Mouse (Mus musculus) right cerebral cortex, adult 18-20 months (tissue): ENCODE data around the gene Nrip1.

Source experiments
- DNase-seq: peaks from one replicate; pipeline ENCODE4 v3.0.0; 2022; ENCODE audit warnings: mixed read lengths

The Nrip1 gene

DNA sequence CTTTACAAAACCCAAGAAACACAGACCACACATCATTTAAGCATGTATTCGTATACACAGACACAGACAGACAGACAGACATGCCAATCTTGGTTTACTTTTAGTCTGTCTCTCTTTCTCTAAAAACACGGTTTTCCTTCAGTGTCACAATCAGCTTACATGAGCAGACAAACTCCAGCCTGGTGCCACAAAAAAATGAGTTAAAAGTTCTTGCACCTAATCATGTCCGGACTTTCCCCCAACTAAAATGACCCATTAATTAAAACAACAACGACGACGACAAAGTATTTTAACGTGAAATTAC lies 2.1 kb downstream of the Nrip1 start:
- no peak for DNase-seq

DNA sequence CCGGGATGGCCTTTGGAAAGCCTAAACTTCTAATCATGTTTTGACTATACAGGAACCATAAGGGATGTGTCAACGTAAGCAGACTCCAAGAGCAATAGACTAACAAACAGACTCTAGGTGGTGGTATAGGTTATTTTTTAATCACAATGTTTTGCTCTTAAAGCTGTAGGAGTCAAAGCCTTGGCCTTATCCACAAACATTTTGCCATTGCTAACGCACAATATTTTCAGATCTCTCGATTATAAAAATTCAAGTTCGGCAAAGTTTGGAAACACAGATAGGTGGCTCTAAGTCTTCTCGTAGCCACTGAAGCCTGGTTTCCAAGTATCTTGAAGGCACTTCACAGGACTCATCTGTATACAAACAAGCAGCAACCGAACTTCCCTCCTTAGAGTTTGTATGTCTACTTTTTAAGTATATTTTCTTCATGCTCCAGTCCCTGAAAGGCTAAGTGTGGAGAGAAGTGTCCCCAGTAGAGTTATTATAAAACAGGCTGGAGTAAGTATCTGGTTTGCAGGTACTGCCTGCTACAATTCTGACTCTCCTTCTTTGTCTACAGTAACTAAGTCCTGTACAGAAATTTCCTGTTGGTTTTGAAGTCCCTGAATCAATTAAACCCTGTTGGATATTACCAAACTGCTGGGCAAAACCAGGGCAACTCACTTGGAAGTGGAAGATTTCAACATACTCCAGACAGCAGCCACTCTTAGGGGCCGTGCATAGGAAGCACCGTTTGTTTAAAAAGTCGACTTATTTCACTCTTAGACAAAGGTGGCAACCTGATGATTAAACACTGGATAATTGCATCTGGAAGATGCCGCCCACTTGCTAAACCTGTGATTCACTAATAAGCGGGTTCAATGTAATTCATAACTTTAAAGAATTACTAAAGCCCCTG lies 2.7 kb downstream of the Nrip1 start:
- DNase-seq = no peak

DNA sequence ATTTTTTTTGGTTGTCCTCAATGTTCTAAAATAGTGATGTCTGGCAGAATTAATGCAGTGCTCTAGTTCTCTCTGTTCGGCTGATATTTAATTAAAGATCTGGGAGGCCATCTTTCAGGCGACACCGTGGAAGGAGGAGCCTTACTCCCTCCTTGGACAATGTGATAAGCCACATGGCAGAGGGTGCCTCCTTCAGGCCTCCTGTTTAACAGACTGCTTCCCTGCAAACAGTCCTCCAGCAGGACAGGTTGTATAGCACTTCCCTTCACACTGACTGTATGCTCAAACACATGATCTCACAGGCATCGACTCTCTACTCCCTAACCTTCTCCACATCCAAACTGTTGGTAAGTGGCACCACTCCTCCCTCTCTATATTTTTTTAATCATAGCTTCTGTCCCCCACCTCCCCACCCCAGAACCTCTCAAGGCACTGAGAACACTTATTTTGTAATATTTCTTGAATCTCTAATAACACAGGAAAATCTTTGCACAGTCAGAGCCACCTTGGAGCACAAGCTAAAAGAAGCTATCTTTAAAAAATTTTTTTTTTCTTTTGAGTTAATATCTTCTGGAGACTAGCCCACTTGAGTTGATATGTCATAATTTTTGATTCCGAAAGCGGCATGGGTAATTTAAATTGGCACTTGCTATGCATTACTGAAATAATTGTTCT lies 3.4 kb downstream of the Nrip1 start:
- DNase-seq = no peak

DNA sequence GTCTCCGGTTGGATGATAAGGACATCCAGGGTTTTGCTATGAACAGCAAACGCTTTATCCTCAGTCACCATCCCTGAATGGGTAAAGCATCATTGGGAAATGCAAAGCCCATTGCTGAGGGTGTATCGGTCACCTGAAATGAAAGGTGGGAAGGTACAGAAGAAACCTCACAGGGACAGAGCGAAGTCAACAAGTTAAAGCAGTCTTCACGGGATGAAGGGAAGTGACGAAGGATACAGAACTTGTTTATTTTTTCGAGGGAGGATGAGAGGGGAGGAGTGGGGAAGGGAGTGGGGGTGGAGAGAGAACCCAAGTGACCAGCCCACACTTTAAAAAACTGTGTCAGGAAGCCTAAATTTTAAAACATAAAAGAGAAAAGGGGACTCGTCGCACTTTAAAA lies 4.4 kb downstream of the Nrip1 start:
- DNase-seq = no peak

DNA sequence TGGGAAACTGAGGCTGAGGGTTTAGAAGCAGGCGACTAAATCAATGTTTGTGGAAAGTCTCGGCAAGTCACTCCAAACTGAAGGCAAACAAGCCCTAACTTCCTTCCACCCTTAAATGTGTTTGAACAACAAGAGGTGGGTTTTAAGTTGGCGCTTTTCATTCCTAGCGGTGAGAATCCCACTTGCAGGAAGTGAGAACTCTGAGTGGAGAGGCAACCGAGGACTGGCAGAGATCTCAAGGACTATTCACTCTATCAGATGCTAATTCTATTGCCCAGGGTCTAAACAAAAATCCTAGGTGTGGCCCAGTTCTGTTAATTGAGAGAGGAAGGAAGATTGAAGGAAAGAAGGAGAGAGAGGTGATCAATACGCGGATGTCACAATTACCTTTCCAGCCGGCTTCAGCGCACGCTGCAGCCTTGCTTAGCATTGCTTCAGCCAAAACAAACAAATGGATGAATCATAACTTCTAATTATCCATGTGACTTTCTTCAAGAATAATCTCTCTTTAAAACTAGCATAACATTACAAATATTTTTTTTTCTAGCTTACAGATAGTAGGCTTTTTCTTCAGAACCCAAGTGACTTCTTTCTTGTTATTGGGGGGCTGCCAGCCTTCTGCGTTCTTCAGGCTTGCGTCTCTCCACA lies 6.2 kb downstream of the Nrip1 start:
- DNase-seq = no peak

DNA sequence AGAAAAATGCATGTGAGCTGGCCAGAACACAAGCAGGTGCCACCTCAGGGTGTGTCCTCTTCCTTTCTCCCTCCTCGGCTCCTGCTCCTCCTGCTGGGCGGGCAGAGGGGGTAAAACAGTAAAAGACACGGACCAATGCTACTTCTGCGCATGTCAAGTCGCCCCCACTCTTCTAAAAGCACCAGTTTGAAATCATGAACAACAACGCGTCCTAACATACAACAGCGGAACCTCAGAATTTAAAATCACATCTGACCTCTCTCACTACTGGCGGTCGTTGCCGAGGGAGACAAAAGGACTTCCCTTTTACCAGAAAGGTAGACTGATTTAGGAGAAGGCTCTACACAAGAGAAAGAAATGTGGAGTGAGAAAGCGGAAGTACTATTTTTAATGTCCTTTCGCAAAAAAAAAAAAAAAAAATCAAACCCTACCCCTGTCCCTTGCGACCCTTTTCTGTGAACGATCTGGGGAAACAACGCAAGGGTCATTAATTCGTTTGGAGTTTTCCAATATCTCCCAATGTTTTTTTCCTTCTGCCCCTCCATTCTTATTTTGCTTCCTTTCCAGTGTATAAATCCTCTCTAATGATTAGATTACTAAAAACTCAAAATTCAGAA lies 7.7 kb downstream of the Nrip1 start:
- DNase-seq = no peak

DNA sequence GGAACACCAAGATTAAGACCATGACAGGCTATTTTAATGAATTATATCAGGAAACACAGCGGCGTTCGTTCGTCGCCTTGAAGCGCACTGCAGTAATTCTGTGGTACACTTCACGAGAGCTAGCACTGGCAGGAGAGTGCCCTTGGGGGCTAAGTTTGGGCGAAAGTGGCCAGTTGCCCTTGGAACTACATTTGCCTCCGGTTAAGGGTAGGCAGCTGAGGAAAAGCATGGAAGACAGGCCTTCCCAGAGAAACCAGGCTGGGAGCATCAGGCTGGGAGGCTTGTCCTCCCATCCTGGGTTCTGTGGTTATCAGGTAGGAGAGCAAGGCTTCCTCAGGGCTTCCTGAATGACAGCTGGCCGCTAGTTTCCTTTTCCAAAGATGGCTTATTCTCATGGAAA lies 8.4 kb downstream of the Nrip1 start:
- DNase-seq = no peak

DNA sequence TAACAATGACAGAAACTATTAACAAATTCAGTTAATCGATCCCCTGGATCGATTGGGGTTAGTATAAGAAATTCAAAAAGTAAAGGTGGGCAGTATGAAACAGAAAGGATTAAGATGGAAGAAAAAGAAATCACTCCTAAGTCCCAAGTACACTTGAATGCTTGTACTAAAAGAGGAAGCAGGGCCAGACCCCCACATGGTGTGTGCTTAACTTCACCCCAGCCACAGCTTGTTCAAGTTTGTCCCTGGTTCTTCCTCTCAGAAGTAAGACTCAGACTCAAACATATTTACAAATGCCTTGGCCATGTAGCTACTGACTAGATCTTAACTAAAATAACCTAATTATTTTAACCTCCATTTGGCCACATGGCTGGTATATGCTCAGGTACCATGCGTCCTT lies 10.0 kb downstream of the Nrip1 start:
- no peak for DNase-seq

DNA sequence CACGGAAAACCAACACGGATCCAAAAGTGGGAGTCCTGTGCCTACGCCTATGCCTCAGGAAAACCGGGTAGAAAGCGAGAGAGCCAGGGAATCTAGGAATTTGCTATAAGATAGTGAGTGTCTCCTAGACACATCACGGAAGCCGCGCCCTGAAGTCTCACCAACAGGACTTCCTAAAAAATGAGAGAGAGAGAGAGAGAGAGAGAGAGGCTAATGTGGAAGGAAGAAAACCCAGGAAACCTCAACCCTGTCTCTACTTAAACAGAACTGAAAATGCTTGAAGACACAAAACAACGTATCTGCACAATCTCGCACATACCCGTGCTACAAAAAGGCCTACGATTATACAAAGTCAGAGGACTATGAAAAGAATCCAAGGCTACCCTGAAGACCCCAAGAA lies 10.6 kb downstream of the Nrip1 start:
- DNase-seq = no peak

DNA sequence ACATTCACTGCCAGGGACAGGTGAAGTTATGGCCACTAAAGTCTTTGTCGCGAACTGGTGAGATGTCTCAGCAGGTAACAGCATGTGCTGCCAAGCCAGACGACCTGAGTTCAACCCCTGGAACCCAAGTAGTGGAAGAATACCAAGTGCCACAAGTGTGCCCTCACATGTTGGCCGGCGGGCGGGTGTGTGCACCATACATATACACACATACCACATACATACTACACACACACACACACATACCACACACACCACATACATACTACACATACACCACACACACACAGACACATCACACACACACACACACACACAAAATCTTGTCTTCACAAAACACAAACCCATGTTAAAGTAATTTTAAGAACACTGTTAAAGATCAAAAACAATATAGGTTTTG lies 13.2 kb downstream of the Nrip1 start:
- DNase-seq = no peak

DNA sequence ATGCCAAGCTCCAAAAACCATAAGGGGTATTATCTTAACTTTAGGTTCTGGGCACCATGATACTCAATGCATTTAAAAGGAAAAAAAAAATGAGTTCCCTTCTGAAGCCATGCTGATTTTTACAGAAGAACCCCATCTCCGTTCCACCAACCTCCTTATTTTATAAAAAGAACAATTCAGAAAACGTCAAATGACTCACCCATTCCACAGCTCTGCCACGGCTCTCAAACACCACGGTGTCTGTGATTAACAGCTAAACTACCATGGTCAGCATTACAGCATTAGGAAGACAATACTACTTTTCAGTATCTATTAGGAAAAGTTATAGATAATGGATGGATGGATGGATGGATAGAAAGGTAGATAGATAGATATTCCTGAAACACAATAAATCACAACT lies 14.9 kb downstream of the Nrip1 start:
- DNase-seq = no peak

DNA sequence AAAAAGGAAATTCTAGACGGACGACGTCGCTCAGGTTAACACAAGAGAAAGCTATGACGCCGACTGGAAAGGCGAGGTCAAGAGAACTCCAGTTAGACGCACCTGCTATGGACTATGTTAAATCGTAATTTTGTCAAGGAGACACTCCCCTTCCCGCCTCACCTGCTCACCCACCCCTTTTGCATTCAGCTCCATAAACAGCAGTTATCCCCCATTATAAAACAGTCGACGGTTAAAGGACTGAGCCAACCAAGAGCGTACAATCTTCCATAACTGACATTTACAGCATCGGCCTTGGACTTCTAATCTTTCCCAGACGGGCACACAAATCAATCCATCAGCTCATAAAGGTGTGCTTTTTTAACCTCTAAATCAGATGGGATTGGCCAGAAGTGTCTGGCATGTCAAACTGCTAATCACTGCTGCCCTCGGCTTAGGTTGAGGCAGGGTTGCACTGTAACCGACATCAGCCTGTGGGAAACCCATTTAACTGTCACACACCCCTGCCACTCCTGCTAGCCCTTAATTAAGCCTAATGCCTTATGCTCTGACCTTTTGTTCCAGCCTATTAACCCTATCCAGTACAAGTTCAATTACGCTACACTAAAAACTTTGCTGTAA lies 15.4 kb downstream of the Nrip1 start:
- no peak for DNase-seq

DNA sequence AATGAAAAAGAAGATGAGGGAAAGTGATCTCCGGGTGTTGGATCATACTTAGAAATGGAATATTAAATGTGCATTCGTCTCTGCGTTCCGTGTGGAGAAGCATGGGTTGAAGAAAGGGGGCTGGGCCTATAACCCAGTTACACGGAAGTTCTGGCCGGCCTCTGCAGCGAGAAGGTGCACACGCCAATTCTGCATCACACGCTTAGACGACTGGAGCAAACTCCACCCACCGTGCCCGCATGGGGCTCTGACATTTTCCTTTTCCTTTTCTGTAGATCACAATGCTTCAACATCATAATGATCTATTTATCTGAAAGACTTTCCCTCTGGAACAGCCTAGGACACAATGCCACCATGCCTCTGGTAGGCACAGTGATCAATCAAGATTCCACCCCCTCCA lies 16.5 kb downstream of the Nrip1 start:
- no peak for DNase-seq

DNA sequence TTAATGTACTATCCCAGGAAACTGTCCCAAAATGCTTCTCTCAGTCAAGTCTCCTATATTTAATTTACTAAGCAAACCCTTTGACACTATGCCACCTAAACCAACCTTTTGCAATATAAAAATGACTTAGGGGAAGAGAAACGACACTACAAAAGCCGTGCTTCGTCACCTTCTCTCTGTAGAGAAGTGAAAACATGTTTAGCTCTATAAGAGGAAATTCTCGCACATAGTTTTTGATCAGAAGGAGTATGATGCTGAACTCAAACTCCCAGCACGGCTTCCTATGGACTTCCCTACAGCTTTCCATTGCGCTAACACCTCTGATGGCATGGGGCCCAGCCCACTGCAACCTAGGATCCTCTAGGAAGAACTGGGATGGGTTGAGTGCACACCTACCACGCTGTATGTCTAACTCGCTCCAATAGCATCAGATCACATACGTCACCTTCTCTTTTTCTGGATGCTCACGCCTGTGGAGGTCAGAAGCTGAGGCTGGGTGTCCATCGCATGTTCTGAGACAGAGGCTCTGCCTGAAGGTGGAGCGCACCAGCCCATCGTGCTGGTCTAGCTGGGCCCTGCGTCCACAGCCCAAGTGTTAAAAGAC lies 17.6 kb downstream of the Nrip1 start:
- DNase-seq = no peak

DNA sequence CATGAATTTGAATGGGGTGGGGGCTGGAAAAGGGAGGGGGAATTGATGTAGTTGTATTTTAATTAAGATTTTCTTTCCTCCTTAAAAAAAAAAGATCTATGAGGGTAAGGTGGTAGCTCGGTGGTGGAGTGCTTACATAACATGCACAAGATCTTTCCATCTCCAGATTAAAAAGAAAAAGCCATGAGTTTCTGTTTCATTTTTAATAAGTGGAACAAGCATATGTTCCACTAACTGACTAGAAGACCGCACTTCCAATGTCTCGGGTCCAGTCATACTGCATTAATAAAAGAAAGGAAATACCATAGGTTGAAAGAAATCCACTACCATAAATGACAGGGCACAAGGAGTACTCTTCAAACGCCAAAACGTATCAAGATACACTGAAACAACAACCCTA lies 18.4 kb downstream of the Nrip1 start:
- DNase-seq = no peak

DNA sequence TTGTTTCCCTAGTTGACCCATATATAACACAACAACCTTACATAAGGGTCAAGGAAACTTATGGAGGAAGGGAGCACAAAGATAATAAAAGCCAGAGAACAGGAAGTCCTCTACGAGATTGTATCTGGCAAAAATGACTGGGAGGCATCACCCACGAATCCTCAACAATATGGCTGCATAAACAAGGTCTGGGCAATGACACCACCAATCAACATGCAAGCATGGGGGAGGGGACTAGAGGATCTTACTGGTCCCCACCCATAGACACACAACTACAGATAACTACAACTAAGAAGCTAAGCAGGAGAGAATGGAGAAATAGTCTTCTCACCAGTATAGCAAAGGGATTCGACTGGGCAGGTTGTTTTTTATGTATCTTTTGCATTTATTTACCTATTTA lies 18.8 kb downstream of the Nrip1 start:
- no peak for DNase-seq

DNA sequence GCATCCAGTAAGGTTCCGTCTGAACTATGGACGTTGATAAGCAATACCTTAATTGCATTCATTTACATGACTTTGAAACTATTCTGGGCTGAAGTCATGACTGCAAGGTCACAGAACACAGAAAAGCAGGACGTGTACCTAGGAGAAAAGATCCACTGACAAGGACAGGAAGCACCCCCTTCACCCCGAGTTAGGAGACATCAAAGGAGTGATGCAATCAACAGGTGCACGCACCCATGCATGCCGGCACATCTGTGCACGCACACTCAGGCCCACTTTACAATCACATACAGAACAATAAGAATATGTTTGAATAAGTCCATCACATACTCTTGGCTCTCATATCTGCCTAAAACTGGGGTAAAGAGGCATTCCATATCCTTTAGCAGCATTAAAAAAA lies 19.3 kb downstream of the Nrip1 start:
- no peak for DNase-seq

DNA sequence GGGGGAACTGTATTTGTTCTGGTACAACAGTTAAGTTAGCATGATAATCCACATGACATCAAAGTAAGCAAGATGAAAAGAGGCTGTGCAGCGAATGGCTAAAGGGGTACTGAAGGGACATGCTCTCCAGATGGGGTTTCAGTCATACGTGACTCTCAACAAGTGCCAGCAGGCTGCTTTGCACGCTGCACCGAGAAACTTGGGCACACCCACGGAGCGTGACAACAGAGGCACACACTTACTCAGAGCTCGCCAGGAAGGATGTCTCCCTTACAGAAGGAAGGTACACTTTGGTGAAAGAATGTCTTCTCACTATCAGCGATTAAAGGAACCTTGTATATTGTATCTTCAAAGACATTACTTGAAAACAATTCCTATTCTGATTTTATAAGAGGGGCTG lies 22.7 kb downstream of the Nrip1 start:
- DNase-seq = no peak

DNA sequence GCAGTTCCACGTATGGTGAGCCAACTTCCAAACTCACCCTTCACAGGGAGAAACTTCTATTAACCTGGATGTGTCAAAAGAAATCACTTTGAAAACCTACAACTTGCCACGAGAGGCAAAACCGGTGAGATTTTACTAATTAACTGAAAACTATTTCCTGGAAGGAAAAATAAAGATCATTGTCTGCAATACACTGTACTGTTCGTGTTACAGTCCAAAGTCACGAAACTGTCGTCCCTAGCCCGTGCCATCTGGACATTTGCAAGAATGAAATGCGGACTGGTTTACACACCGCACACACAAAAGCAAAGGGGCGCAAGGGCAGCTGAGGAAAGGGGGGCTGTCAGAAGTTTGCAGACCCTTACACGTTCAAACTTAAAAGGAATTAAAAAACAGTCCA lies 24.6 kb downstream of the Nrip1 start:
- DNase-seq = no peak

DNA sequence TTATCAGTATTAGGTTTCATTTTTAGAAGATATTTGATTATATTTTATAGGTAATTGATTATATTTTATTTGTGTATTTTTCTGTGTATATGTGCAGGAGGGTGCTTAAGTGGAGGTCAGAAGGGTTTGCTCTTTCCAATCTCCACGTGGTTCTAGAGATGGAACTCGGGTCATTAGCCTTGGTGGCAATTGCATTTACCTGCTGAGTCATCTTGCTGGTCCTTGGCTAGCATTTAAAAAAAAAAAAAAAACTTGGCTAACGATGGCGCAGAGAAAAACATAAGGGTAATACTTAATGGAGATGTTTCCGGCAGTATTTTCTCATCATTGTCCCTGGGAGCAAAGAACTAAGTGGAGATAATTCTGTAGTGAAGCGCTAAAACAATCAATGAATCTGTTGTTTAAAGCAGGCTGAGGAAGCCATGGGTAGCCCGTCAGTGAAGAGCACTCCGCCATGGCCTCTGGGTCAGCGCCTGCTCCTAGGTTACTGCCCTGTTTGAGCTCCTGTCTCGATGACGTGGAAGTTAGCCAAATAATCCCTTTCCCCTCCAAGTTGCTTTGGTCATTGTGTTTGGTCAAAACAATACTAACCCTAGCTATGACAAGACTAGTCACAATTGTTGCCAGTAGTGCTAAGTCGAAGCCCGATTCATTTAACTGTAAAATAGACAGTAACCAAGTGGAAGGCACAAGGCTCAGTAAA lies 25.8 kb downstream of the Nrip1 start:
- no peak for DNase-seq

DNA sequence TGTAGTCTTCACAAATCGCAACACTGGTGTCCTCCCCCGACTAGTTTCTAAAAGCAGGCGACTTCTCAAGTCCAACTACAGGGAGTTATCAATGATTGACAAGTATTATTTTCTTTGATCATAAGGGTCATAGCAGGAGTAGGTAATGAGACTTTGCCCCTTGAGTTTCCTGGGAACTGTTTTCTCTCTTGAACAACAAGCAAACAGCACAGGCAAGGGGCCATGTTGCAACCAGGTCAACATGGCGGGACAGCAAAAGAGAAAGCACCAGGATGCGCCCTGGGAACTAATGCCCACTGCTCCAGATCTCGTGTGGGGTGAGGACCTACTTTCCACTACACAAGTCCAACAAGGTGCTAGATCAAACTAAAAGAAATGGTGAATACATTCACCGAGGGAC lies 27.3 kb downstream of the Nrip1 start:
- no peak for DNase-seq

DNA sequence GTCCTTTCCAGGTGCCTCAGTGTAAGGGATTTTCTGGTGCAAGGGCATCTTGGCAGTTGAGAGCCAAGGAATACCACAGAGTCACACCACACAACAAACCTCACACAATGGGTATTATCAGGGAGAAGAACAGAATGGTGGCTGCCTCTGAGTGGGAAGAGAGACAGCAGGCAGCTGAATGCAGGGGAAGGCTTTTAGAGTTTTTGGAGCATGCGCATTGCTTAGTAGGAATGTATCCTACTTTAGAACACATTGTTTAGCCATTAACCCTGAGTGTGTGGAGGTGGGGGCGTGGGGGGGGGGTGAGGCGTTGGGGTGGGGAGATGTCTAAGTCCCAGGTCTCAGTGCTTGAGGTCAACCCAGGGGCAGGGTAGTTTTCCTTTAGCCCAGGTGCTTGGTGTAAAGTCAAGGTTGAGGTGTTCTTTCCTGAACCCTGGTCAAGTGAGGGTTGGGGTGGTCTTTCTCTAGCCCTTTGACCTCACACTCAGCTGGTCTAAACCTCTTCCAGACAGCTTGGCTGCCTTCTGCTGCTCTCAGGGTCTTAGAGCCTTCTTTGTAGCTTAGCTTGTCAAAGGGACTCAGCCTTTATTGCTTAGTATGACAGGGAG lies 28.8 kb downstream of the Nrip1 start:
- DNase-seq = no peak
